Mouse (Mus musculus) thymus, adult 2 months (tissue): ENCODE data around the gene Ngdn.

Source experiments
- CTCF ChIP-seq: fragments of 200-500 bp; IDR thresholded peaks from 2 replicates; pipeline ENCODE4 v1.5.1; 2012; ENCODE audit warnings: mild to moderate bottlenecking, control low read depth, low read length, moderate library complexity, borderline replicate concordance; ENCODE audit not compliant: control insufficient read depth, poor library complexity, insufficient read depth; ENCODE audit errors: extremely low read depth
- POLR2A ChIP-seq: fragments of 200-500 bp; IDR thresholded peaks from 2 replicates; pipeline ENCODE4 v1.6.1; 2012; ENCODE audit warnings: mild to moderate bottlenecking, low read length, control low read depth, moderate library complexity; ENCODE audit not compliant: control insufficient read depth, poor library complexity, insufficient read depth; ENCODE audit errors: extremely low read depth

- TF ChIP-seq CTCF = no peak
- no peak for TF ChIP-seq POLR2A
Observed at GRCm38 (mm10) chr14:55054191-55054749, 39.0 kb downstream of the Ngdn start.
